Mouse (Mus musculus) neural tube, embryonic 11.5 days (tissue): ENCODE results near the gene Dusp1. TPM values are rescaled to one million over a fixed set of nuclear protein-coding genes. Genes with fewer than 3 reads are reported as not detected.

ENCODE experiments used
- ATAC-seq: fragments of 200-750 bp; cut with Nextera tagmentation; 2 replicates; pipeline ENCODE4 v1.8.0; 2017; ENCODE audit warnings: moderate number of reproducible peaks, mild to moderate bottlenecking, moderate TSS enrichment, moderate library complexity; ENCODE audit not compliant: insufficient read depth, low FRiP score, low TSS enrichment
- DNase-seq: peaks from one replicate; pipeline ENCODE4 v3.0.0-alpha.2; 2015; ENCODE audit warnings: low spot score
- H3K27ac ChIP-seq: fragments of 300-500 bp; sonication (generic); 2 replicates; pipeline ENCODE4 v1.5.1; 2014; ENCODE audit warnings: low read depth, mild to moderate bottlenecking, low read length
- H3K27me3 ChIP-seq: fragments of 300-500 bp; sonication (generic); 2 replicates; pipeline ENCODE4 v1.6.1; 2014; ENCODE audit warnings: mild to moderate bottlenecking, low read length, mixed read lengths; ENCODE audit not compliant: control insufficient read depth, insufficient read depth
- H3K36me3 ChIP-seq: fragments of 300-500 bp; sonication (generic); 2 replicates; pipeline ENCODE4 v1.6.1; 2014; ENCODE audit warnings: mild to moderate bottlenecking, low read length, moderate library complexity, mixed read lengths; ENCODE audit not compliant: control insufficient read depth, insufficient read depth
- H3K4me1 ChIP-seq: fragments of 300-500 bp; sonication (generic); 2 replicates; pipeline ENCODE4 v1.6.1; 2014; ENCODE audit warnings: low read length, mixed read lengths; ENCODE audit not compliant: control insufficient read depth, insufficient read depth
- H3K4me2 ChIP-seq: fragments of 300-500 bp; sonication (generic); 2 replicates; pipeline ENCODE4 v1.6.1; 2014; ENCODE audit warnings: low read depth, mild to moderate bottlenecking, moderate library complexity
- H3K4me3 ChIP-seq: fragments of 300-500 bp; sonication (generic); 2 replicates; pipeline ENCODE4 v1.5.1; 2014; ENCODE audit warnings: low read depth, low read length
- H3K9ac ChIP-seq: fragments of 300-500 bp; sonication (generic); 2 replicates; pipeline ENCODE4 v1.6.1; 2014; ENCODE audit warnings: mild to moderate bottlenecking, low read length
- H3K9me3 ChIP-seq: fragments of 300-500 bp; sonication (generic); 2 replicates; pipeline ENCODE4 v1.6.1; 2016; ENCODE audit warnings: low read length; ENCODE audit not compliant: control insufficient read depth
- WGBS: fragments of 180-500 bp; shearing (Covaris S2); extraction: QIAGEN DNeasy Blood & Tissue Kit; methylation state at CpG from one replicate; pipeline ENCODE4 v1.1.7; 2014; 5-methylcytosine and 5-hydroxymethylcytosine counted together
- polyA plus RNA-seq: library from polyadenylated mRNA; unstranded; fragments of >200 nt; fragmentation: Nextera tagmentation; extraction: Ambion mirVana; gene quantifications from 2 replicates; pipeline ENCODE4 v1.2.1, GENCODE M21; 2014

The Dusp1 gene
- polyA plus RNA-seq, 1 experiment from 2014 or later = 34.0 TPM

GRCm38 (mm10) chr17:26487266-26487665, 74.7 kb downstream of the Dusp1 start:
- no peaks in the 10 kb centered on the region for H3K27me3 ChIP-seq
- 59% methylated on average over 5 of the region's 5 CpGs for WGBS
- no peak for DNase-seq
- no peak overlapping the region for H3K9ac ChIP-seq
- H3K27ac ChIP-seq = no peak overlapping the region
- no peak overlapping the region for H3K4me2 ChIP-seq
- H3K9me3 ChIP-seq = no peaks in the 10 kb centered on the region
- H3K4me1 ChIP-seq = no peaks in the 10 kb centered on the region
- ATAC-seq = no peak
- H3K4me3 ChIP-seq = no peak overlapping the region
- no peaks in the 10 kb centered on the region for H3K36me3 ChIP-seq

GRCm38 (mm10) chr17:26484626-26485421, 77.1 kb downstream of the Dusp1 start:
- H3K36me3 ChIP-seq = no peaks in the 10 kb centered on the region
- no peaks in the 10 kb centered on the region for H3K9me3 ChIP-seq
- H3K27me3 ChIP-seq = no peaks in the 10 kb centered on the region
- H3K27ac ChIP-seq = no peak overlapping the region
- no peak overlapping the region for H3K4me2 ChIP-seq
- H3K4me3 ChIP-seq = no peak overlapping the region
- DNase-seq = no peak
- no peak for ATAC-seq
- 88% methylated on average over 14 of the region's 14 CpGs for WGBS
- no peaks in the 10 kb centered on the region for H3K4me1 ChIP-seq
- H3K9ac ChIP-seq = no peak overlapping the region

- no peak for DNase-seq
- no peak overlapping the region for H3K27ac ChIP-seq
Measured at GRCm38 (mm10) chr17:26480956-26481355, 81.0 kb downstream of the Dusp1 start.

GRCm38 (mm10) chr17:26479619-26480018, 82.3 kb downstream of the Dusp1 start:
- no peak overlapping the region for H3K4me2 ChIP-seq
- H3K36me3 ChIP-seq = no peaks in the 10 kb centered on the region
- no peaks in the 10 kb centered on the region for H3K27me3 ChIP-seq
- H3K4me3 ChIP-seq = no peak overlapping the region
- no peaks in the 10 kb centered on the region for H3K9me3 ChIP-seq
- 83% methylated on average over 6 of the region's 6 CpGs for WGBS
- no peak overlapping the region for H3K27ac ChIP-seq
- ATAC-seq = no peak
- no peaks in the 10 kb centered on the region for H3K4me1 ChIP-seq
- no peak overlapping the region for H3K9ac ChIP-seq
- no peak for DNase-seq

More at GRCm38 (mm10) chr17:26480956-26481355, 81.0 kb downstream of the Dusp1 start:
- Histone ChIP-seq H3K9me3 (no peaks in the 10 kb centered on the region), H3K27me3 (no peaks in the 10 kb centered on the region), H3K9ac (no peak overlapping the region), H3K4me1 (no peaks in the 10 kb centered on the region), H3K4me2 (no peak overlapping the region), H3K36me3 (no peaks in the 10 kb centered on the region), H3K4me3 (no peak overlapping the region)
- no peak for ATAC-seq
- WGBS = 80% methylated on average over 4 of the region's 4 CpGs

GRCm38 (mm10) chr17:26478672-26479071, 83.3 kb downstream of the Dusp1 start:
- WGBS = 90% methylated on average over 4 of the region's 4 CpGs
- Histone ChIP-seq H3K27ac (no peak overlapping the region), H3K36me3 (no peaks in the 10 kb centered on the region), H3K9me3 (no peaks in the 10 kb centered on the region), H3K4me3 (no peak overlapping the region), H3K4me1 (no peaks in the 10 kb centered on the region), H3K27me3 (no peaks in the 10 kb centered on the region), H3K4me2 (no peak overlapping the region), H3K9ac (no peak overlapping the region)
- ATAC-seq (no peak), DNase-seq (no peak)

GRCm38 (mm10) chr17:26476871-26477270, 85.1 kb downstream of the Dusp1 start:
- H3K9me3 ChIP-seq = no peaks in the 10 kb centered on the region
- H3K4me1 ChIP-seq = no peaks in the 10 kb centered on the region
- no peak overlapping the region for H3K9ac ChIP-seq
- ATAC-seq (no peak), DNase-seq (no peak)
- no peaks in the 10 kb centered on the region for H3K27me3 ChIP-seq
- no peak overlapping the region for H3K27ac ChIP-seq
- H3K4me3 ChIP-seq = no peak overlapping the region
- no peaks in the 10 kb centered on the region for H3K36me3 ChIP-seq
- no peak overlapping the region for H3K4me2 ChIP-seq
- 64% methylated on average over 6 of the region's 6 CpGs for WGBS

GRCm38 (mm10) chr17:26468102-26468894, 93.6 kb downstream of the Dusp1 start:
- Histone ChIP-seq H3K27ac (no peak overlapping the region), H3K27me3 (no peaks in the 10 kb centered on the region), H3K4me3 (no peak overlapping the region), H3K4me2 (no peak overlapping the region), H3K9me3 (no peaks in the 10 kb centered on the region), H3K36me3 (no peaks in the 10 kb centered on the region), H3K9ac (no peak overlapping the region), H3K4me1 (no peaks in the 10 kb centered on the region)
- ATAC-seq = no peak
- 82% methylated on average over 13 of the region's 13 CpGs for WGBS
- DNase-seq = no peak

- no peak overlapping the region for H3K4me3 ChIP-seq
- H3K27me3 ChIP-seq = no peaks in the 10 kb centered on the region
- ATAC-seq (no peak), DNase-seq (no peak)
- H3K9me3 ChIP-seq = no peaks in the 10 kb centered on the region
- H3K9ac ChIP-seq = no peak overlapping the region
- H3K36me3 ChIP-seq = no peaks in the 10 kb centered on the region
- 85% methylated on average over 4 of the region's 4 CpGs for WGBS
- no peaks in the 10 kb centered on the region for H3K4me1 ChIP-seq
- no peak overlapping the region for H3K4me2 ChIP-seq
- H3K27ac ChIP-seq = no peak overlapping the region
Measured at GRCm38 (mm10) chr17:26467619-26468018, 94.3 kb downstream of the Dusp1 start.
